Mouse (Mus musculus) stomach, postnatal 0 days (tissue): ENCODE results near the gene Lrfn3.

Source experiments
- CTCF ChIP-seq: IDR thresholded peaks from 2 replicates; pipeline ENCODE4 v1.5.1; 2016; ENCODE audit warnings: antibody characterized with exemption, low read depth, mild to moderate bottlenecking, moderate library complexity
- EP300 ChIP-seq: optimal IDR thresholded peaks from 2 replicates; pipeline ENCODE3; 2016; ENCODE audit warnings: antibody characterized with exemption

DNA sequence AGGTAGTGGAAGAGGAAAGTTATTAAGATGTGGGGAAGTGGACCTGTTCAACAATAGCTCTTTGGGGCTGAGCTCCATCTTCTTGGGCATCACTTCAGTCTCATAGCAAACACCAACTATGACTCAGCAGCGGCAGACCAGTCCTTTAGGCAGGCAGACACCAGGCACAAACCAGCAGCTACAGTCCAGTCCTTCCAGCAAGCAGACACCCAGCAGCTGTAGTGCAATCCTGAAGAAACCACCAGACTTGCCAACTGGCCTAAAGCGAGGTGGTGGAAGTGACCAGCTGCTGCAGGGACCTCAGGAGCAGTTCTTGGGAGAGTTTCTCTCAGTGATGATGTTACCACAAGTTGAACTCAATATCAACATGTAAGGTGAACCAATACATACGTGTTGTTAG is 46.1 kb upstream of the Lrfn3 start:
- TF ChIP-seq CTCF, result no peak
- no peak for TF ChIP-seq EP300
